Mouse (Mus musculus) kidney, embryonic 16.5 days (tissue): ENCODE measurements at regions not wholly inside any gene's neighbourhood (a gene's known extent, or its start where the extent isn't known, plus 50 kb on each side); places are given as distances from the start of the nearest gene placed in this dataset.

Source experiments
- ATAC-seq: fragments of 200-750 bp; cut with Nextera tagmentation; 2 replicates; pipeline ENCODE4 v1.8.0; 2017; ENCODE audit warnings: moderate TSS enrichment; ENCODE audit not compliant: low FRiP score, low TSS enrichment
- H3K27ac ChIP-seq: fragments of 300-500 bp; sonication (generic); 2 replicates; pipeline ENCODE4 v1.5.1; 2014; ENCODE audit warnings: low read length
- H3K27me3 ChIP-seq: fragments of 300-500 bp; sonication (generic); 2 replicates; pipeline ENCODE4 v1.6.1; 2014; ENCODE audit warnings: low read length, control low read depth, mixed read lengths; ENCODE audit not compliant: insufficient read depth
- H3K36me3 ChIP-seq: fragments of 300-500 bp; sonication (generic); 2 replicates; pipeline ENCODE4 v1.6.1; 2014; ENCODE audit warnings: low read length, control low read depth, mixed read lengths; ENCODE audit not compliant: insufficient read depth
- H3K4me1 ChIP-seq: fragments of 300-500 bp; sonication (generic); 2 replicates; pipeline ENCODE4 v1.6.1; 2014; ENCODE audit warnings: low read length, control low read depth, mixed read lengths; ENCODE audit not compliant: insufficient read depth
- H3K4me2 ChIP-seq: fragments of 300-500 bp; sonication (generic); replicated peaks from 2 replicates; pipeline ENCODE4 v1.6.1; 2014; ENCODE audit warnings: low read depth, low read length
- H3K4me3 ChIP-seq: fragments of 300-500 bp; sonication (generic); 2 replicates; pipeline ENCODE4 v1.5.1; 2014; ENCODE audit warnings: mild to moderate bottlenecking, low read length
- H3K9ac ChIP-seq: fragments of 300-500 bp; sonication (generic); replicated peaks from 2 replicates; pipeline ENCODE4 v1.6.1; 2014; ENCODE audit warnings: low read length
- H3K9me3 ChIP-seq: fragments of 300-500 bp; sonication (generic); 2 replicates; pipeline ENCODE4 v1.6.1; 2016; ENCODE audit warnings: low read length, control low read depth
- WGBS: fragments of 180-500 bp; shearing (Covaris S2); extraction: QIAGEN DNeasy Blood & Tissue Kit; methylation state at CpG from one replicate; pipeline ENCODE4 v1.1.7; 2014; 5-methylcytosine and 5-hydroxymethylcytosine counted together

DNA sequence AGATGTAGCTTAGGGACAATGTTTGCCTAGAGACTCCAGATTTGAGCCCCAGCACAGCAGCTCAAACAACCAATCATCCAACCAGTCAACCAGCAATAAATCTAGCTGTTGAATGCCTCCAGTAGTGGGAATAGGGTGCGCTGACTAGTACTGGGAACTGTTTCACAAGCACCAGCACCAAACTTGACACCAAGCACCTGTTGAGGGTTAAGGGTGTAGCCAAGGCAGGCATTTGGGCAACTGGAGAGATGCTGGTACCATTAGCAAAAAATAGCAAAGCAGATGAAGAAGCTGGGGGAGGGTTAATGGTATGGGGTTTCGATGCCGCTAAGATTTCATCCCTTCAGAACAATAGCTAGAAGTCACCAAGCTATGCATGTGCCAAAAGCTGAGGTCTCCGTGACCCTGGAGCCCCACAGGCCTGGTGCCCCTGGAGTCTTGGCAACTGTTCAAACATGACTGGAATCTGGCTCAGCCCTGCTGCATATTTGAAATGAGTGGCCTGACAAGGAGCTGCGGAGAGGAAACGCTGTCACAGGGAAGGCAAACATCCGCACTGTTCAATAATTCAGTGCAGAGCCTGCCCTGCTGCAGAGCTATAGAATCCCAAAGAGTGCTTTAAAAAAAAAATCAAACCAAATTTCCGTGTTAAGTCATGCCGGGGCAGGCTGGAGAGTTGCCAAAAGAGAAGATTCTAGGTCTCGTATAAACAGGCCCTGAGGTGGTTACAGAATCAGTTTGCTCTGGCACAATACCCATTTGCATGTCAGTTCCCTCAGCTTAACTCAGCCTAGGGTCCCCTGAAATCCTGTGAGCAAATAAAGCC is 134.3 kb downstream of the Zfp706 start:
- H3K9ac ChIP-seq, result peak overlapping the region; percentile 34; the same call in 1 of the 2 replicates
- no peaks in the 10 kb centered on the region for H3K36me3 ChIP-seq
- no peak overlapping the region for H3K4me3 ChIP-seq
- H3K27me3 ChIP-seq, result no peaks in the 10 kb centered on the region
- peak overlapping the region; percentile 66 for H3K27ac ChIP-seq
- ATAC-seq, result peak; percentile 70
- H3K4me2 ChIP-seq, result no peak overlapping the region; the same call in 1 of the 2 replicates
- H3K9me3 ChIP-seq, result no peaks in the 10 kb centered on the region
- 13% methylated on average over 10 of the region's 10 CpGs for WGBS
- H3K4me1 ChIP-seq, result peaks cover 25% of the 10 kb centered on the region

GRCm38 (mm10) chr15:36872566-36872965 is 135.0 kb downstream of the Zfp706 start:
- no peak for ATAC-seq
- 71% methylated on average over 2 of the region's 2 CpGs for WGBS
- no peaks in the 10 kb centered on the region for H3K36me3 ChIP-seq
- no peaks in the 10 kb centered on the region for H3K9me3 ChIP-seq
- H3K27ac ChIP-seq, result no peak overlapping the region; the same call in 1 of the 2 replicates
- no peak overlapping the region for H3K9ac ChIP-seq
- H3K4me1 ChIP-seq, result peaks cover 23% of the 10 kb centered on the region
- H3K4me3 ChIP-seq, result no peak overlapping the region
- no peak overlapping the region for H3K4me2 ChIP-seq
- H3K27me3 ChIP-seq, result no peaks in the 10 kb centered on the region

DNA sequence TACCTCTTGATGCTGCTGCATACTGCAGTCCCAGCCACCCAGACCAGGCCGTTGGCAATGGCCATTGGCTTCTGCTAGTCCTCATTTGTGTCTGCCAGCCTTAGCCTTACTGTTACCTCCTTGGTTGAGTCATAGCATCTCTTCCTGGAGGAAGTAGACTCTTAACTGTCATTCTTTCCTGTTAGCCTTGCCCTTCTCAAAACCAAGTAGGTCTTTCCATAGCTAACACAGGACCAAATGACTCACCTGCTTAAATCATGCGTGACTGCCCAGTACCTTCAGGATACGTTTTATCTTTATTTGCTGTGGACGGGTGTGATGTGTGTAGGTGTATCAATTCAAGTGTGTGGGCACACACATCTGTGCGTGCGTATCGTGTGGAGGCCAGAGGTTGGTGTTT is 136.9 kb downstream of the Zfp706 start:
- Histone ChIP-seq H3K9me3 (no peaks in the 10 kb centered on the region), H3K4me1 (peaks cover 19% of the 10 kb centered on the region), H3K36me3 (no peaks in the 10 kb centered on the region), H3K9ac (no peak overlapping the region), H3K27ac (no peak overlapping the region), H3K27me3 (no peaks in the 10 kb centered on the region), H3K4me2 (no peak overlapping the region), H3K4me3 (no peak overlapping the region)
- WGBS, result 83% methylated on average over 7 of the region's 7 CpGs
- no peak for ATAC-seq

GRCm38 (mm10) chr15:36870094-36870493 is 137.5 kb downstream of the Zfp706 start:
- H3K27me3 ChIP-seq, result no peaks in the 10 kb centered on the region
- no peak overlapping the region for H3K4me2 ChIP-seq
- WGBS, result 89% methylated on average over 9 of the region's 9 CpGs
- ATAC-seq, result no peak
- no peak overlapping the region for H3K4me3 ChIP-seq
- no peaks in the 10 kb centered on the region for H3K36me3 ChIP-seq
- no peaks in the 10 kb centered on the region for H3K9me3 ChIP-seq
- H3K4me1 ChIP-seq, result peaks cover 19% of the 10 kb centered on the region
- no peak overlapping the region for H3K27ac ChIP-seq
- H3K9ac ChIP-seq, result no peak overlapping the region

DNA sequence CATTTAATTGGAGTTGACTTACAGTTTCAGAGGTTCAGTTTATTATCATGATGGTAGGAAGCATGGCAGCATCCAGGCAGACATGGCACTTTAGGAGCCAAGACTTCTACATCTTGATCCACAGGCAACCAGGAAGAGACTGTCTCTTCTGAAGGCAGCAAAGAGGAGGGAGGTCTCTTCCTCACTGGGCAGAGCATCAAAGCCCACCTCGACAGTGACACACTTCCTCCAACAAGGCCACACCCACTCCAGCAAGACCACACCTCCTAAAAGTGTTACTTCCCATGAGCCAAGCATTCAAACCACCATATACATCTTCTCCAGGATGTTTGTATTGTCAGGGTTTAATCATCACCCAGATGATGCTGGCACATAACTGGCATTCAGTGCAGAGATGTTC is 141.5 kb downstream of the Zfp706 start:
- no peaks in the 10 kb centered on the region for H3K9me3 ChIP-seq
- H3K4me2 ChIP-seq, result no peak overlapping the region
- no peaks in the 10 kb centered on the region for H3K27me3 ChIP-seq
- no peak overlapping the region for H3K9ac ChIP-seq
- H3K27ac ChIP-seq, result no peak overlapping the region
- H3K36me3 ChIP-seq, result no peaks in the 10 kb centered on the region
- 29% methylated on average over 1 of the region's 1 CpGs for WGBS
- no peak for ATAC-seq
- no peaks in the 10 kb centered on the region for H3K4me1 ChIP-seq
- no peak overlapping the region for H3K4me3 ChIP-seq

DNA sequence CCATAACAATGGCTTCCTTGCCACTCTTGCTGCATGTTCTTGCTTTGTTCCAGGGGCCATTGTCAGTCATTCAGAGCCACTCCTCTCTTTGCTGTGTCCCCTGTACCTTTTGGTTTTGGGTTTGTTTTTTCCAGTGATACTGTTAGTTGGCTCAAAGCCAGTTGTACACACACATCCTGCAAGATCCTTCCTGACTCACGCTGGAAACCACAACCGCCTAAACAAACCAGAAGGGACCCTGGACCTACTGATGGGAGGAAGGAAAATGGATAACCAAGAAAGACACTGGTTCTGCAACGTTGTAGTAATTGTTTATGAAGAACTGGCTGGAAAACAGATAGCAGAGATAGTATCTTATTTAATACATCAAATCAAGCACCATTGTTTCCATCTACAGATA is 142.2 kb downstream of the Zfp706 start:
- Histone ChIP-seq H3K27ac (no peak overlapping the region), H3K4me1 (no peaks in the 10 kb centered on the region), H3K9ac (no peak overlapping the region), H3K27me3 (no peaks in the 10 kb centered on the region), H3K36me3 (no peaks in the 10 kb centered on the region), H3K4me2 (no peak overlapping the region), H3K9me3 (no peaks in the 10 kb centered on the region), H3K4me3 (no peak overlapping the region)
- no peak for ATAC-seq
- whole genome bisulfite sequencing, result 64% methylated on average over 3 of the region's 3 CpGs

DNA sequence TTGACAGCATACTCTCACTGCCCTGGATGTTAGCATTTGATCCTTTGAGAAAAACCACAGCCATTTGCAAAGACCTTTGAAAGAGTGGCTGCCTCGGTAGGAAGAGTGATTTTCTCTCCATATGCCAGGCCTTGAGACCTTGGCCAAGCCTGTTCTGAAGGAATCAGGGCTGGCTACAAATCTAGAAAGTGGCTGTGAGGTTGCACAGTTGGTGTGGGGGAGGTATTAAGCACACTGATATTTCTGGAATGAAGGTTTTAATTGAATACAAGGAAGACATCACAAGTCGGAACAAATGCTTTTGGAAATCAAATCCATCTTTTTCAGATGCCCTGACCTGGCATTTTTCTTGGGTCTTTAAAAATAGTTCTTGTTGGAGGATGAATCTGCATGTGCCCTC is 143.5 kb downstream of the Zfp706 start:
- no peaks in the 10 kb centered on the region for H3K36me3 ChIP-seq

DNA sequence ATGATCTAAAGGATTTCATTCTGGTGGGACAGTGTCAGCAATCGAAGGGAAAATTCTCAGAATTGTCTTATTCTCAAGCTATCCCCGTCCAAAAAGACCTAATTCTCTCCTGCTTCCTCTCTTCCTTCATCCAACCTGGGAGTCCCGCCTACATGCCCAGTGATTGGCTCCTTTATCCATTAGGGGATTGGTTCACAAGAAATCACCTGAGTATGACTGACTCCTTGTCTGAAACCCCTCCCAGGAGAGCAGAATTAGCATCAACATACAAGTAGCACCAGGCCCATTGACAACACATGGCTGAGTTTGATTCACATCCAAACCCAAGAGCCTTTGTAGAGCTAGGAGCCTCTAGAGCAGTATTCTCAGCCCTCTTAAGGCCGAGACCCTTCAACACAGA is 148.9 kb downstream of the Zfp706 start:
- H3K4me1 ChIP-seq, result no peaks in the 10 kb centered on the region
- no peaks in the 10 kb centered on the region for H3K27me3 ChIP-seq
- WGBS, result 81% methylated on average over 4 of the region's 4 CpGs
- ATAC-seq, result no peak
- H3K27ac ChIP-seq, result no peak overlapping the region
- H3K9me3 ChIP-seq, result no peaks in the 10 kb centered on the region
- H3K4me3 ChIP-seq, result no peak overlapping the region
- no peaks in the 10 kb centered on the region for H3K36me3 ChIP-seq
- H3K9ac ChIP-seq, result no peak overlapping the region
- H3K4me2 ChIP-seq, result no peak overlapping the region

More for the DNA sequence above, 143.5 kb downstream of the Zfp706 start:
- no peaks in the 10 kb centered on the region for H3K9me3 ChIP-seq
- no peaks in the 10 kb centered on the region for H3K4me1 ChIP-seq
- no peaks in the 10 kb centered on the region for H3K27me3 ChIP-seq
- no peak overlapping the region for H3K27ac ChIP-seq
- no peak overlapping the region for H3K4me2 ChIP-seq
- ATAC-seq, result no peak
- 46% methylated on average over 2 of the region's 2 CpGs for whole genome bisulfite sequencing
- H3K9ac ChIP-seq, result no peak overlapping the region
- H3K4me3 ChIP-seq, result no peak overlapping the region

DNA sequence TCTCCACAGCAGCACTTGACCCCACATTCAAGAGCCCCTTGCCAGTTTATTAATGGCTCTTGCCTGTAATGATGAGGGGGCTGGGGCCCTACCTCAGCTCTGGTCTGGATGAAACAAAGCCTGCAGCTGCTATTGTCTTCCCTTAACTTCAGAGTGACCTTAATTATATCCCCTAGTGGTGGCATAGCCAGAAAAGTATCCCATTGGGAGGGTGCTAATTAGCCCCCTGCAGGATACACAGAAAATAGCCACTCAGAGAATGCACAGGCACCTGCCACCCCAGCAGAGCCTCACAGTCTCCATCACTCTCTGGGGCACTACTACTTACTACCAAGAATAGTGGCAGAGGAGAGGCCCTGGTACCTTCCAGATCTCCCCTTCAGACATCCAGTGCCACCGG is 150.0 kb downstream of the Zfp706 start:
- Histone ChIP-seq H3K4me2 (no peak overlapping the region), H3K27me3 (no peaks in the 10 kb centered on the region), H3K4me1 (0 out of 2 replicates have a peak, but pooled peaks cover 2% of the 10 kb centered on the region), H3K9me3 (no peaks in the 10 kb centered on the region), H3K4me3 (no peak overlapping the region), H3K9ac (no peak overlapping the region), H3K36me3 (no peaks in the 10 kb centered on the region), H3K27ac (no peak overlapping the region)
- ATAC-seq, result no peak
- 76% methylated on average over 1 of the region's 1 CpGs for WGBS

- Histone ChIP-seq H3K4me1 (0 out of 2 replicates have a peak, but pooled peaks cover 7% of the 10 kb centered on the region), H3K4me2 (no peak overlapping the region), H3K27ac (no peak overlapping the region), H3K27me3 (no peaks in the 10 kb centered on the region), H3K9ac (no peak overlapping the region), H3K36me3 (no peaks in the 10 kb centered on the region), H3K9me3 (no peaks in the 10 kb centered on the region), H3K4me3 (no peak overlapping the region)
- peak; percentile 51; the same call in 1 of the 2 replicates for ATAC-seq
- 68% methylated on average over 7 of the region's 7 CpGs for WGBS
These were observed 151.9 kb downstream of the Zfp706 start for GRCm38 (mm10) chr15:36855550-36856131.
